8 mouse cellular contexts compared by ENCODE assay signal in genomic region chr17:44671946-44672692, GRCm38 (mm10).
DNase-seq lines count a peak whose midpoint lies in the region; ATAC-seq and TF ChIP-seq lines count a peak whose summit lies in the region.

No protein-coding gene starts in this region.

- H3K4me1 ChIP-seq in stomach, postnatal 0 days (replicated peaks; ENCODE audit: control insufficient read depth, insufficient read depth), result 0 out of 2 replicates have a peak, but pooled peaks cover 2% of the 10 kb centered on the region

- H3K9me3 ChIP-seq in stomach, postnatal 0 days (ENCODE audit: control insufficient read depth, low read length), result no peaks in the 10 kb centered on the region

- TF ChIP-seq EP300 in stomach, postnatal 0 days (optimal IDR thresholded peaks at IDR 0.05), result no peak

- ATAC-seq in hematopoietic stem cell, adult 5-6 weeks (replicated peaks in 1 of 2; ENCODE audit: insufficient read depth in 1 of 2, low FRiP score in 2 of 2, low TSS enrichment in 1 of 2, low read depth in 1 of 2, poor library complexity in 2 of 2, severe bottlenecking in 2 of 2), result peak; percentile 60 to 70
- ATAC-seq in stomach, postnatal 0 days (ENCODE audit: low FRiP score, low TSS enrichment), result no peak

- H3K27me3 ChIP-seq in myocyte (ENCODE audit: control insufficient read depth, insufficient read depth, insufficient read length), result no peaks in the 10 kb centered on the region
- H3K27me3 ChIP-seq in stomach, postnatal 0 days (ENCODE audit: control insufficient read depth, insufficient read depth, low read length), result no peaks in the 10 kb centered on the region

- 78% methylated on average over 16 of the region's 16 CpGs for WGBS in stomach, postnatal 0 days

- no peak for TF ChIP-seq POLR2A in myocyte (IDR thresholded peaks at IDR 0.05; ENCODE audit: insufficient read length, low read depth)

- peak; percentile 78 for DNase-seq in layer of hippocampus, adult 11-12 months (ENCODE audit: low spot score)
- DNase-seq in layer of hippocampus, adult 9-10 months (ENCODE audit: low spot score), result no peak
- peak; percentile 62 for DNase-seq in adrenal gland, postnatal 10 days
- peak; percentile 62 to 80 for DNase-seq in frontal cortex, adult 2 months (ENCODE audit: extremely low spot score in 1 of 2, low spot score in 1 of 2)
- no peak for DNase-seq in stomach, postnatal 0 days (ENCODE audit: low spot score)
- no peak for DNase-seq in urinary bladder, postnatal 4 days (ENCODE audit: low spot score in 2 of 2)

- TF ChIP-seq CTCF in stomach, postnatal 0 days (IDR thresholded peaks at IDR 0.05; ENCODE audit: low read depth), result no peak

- H3K36me3 ChIP-seq in myocyte (ENCODE audit: control insufficient read depth, insufficient read depth), result peaks cover 8% of the 10 kb centered on the region
- no peaks in the 10 kb centered on the region for H3K36me3 ChIP-seq in stomach, postnatal 0 days (ENCODE audit: control insufficient read depth, insufficient read depth, low read length)

- no peak overlapping the region for H3K4me2 ChIP-seq in myocyte (ENCODE audit: low read depth)
- H3K4me2 ChIP-seq in stomach, postnatal 0 days (replicated peaks; ENCODE audit: low read depth), result no peak overlapping the region

- no peak overlapping the region for H3K9ac ChIP-seq in stomach, postnatal 0 days (ENCODE audit: low read length)

- H3K79me2 ChIP-seq in myocyte (ENCODE audit: control insufficient read depth, insufficient read depth), result peaks cover 54% of the 10 kb centered on the region

- no peak overlapping the region for H3ac ChIP-seq in myocyte (ENCODE audit: control insufficient read depth, insufficient read length)

- H3K4me3 ChIP-seq in myocyte, result no peak overlapping the region
- H3K4me3 ChIP-seq in stomach, postnatal 0 days (ENCODE audit: low read depth, low read length), result no peak overlapping the region

- no peak overlapping the region for H3K27ac ChIP-seq in stomach, postnatal 0 days (replicated peaks)

TF ChIP-seq in myocyte, 11 proteins besides CTCF, POLR2A, EP300 and RAD21:
- TF ChIP-seq TCF12 (IDR thresholded peaks at IDR 0.05; ENCODE audit: insufficient read depth, poor library complexity, severe bottlenecking), result no peak
- TF ChIP-seq USF1 (IDR thresholded peaks at IDR 0.05; ENCODE audit: low read depth), result no peak
- TF ChIP-seq MYOG (IDR thresholded peaks at IDR 0.05; ENCODE audit: control insufficient read depth in 1 of 3, insufficient read depth in 1 of 3, insufficient read length in 2 of 3, low read depth in 2 of 3), result peak; percentile 58 to 91 (median 85)
- TF ChIP-seq CEBPB (IDR thresholded peaks at IDR 0.05; ENCODE audit: insufficient read depth, poor library complexity, severe bottlenecking), result 0 out of 2 replicates have a peak, but pooled peaks have one; percentile 42
- peak; percentile 9 for TF ChIP-seq TCF3 (IDR thresholded peaks at IDR 0.05; ENCODE audit: insufficient read length, low read depth)
- peak in 2 of 3 experiments; percentile 84 to 92 for TF ChIP-seq MYOD1 (IDR thresholded peaks at IDR 0.05; ENCODE audit: control insufficient read depth in 1 of 3, insufficient read length in 2 of 3, low read depth in 2 of 3)

Comparison
In these comparisons a context has a peak if more than half of its experiments do, and no peak if none do; other contexts are left out.
1. DNase-seq: peak in layer of hippocampus, adult 11-12 months (single experiment), adrenal gland, postnatal 10 days (single experiment) and frontal cortex, adult 2 months (2 of 2); none in layer of hippocampus, adult 9-10 months (single experiment), stomach, postnatal 0 days (single experiment) and urinary bladder, postnatal 4 days (0 of 2).